ENCODE assay signal across 8 mouse cellular contexts in genomic region chr6:88843241-88843640, GRCm38 (mm10). TPM values are rescaled to one million over a fixed set of nuclear protein-coding genes. Genes with fewer than 3 reads are reported as not detected.
DNase-seq lines count a peak whose midpoint lies in the region; ATAC-seq lines count a peak whose summit lies in the region.

No protein-coding gene starts in this region.

- H3K9me3 ChIP-seq in heart, embryonic 12.5 days (replicated peaks): no peaks in the 10 kb centered on the region
- no peaks in the 10 kb centered on the region for H3K9me3 ChIP-seq in hindbrain, embryonic 11.5 days (ENCODE audit: control insufficient read depth, low read length)
- no peaks in the 10 kb centered on the region for H3K9me3 ChIP-seq in midbrain, embryonic 11.5 days (ENCODE audit: control insufficient read depth, low read length)

- 74% methylated on average over 7 of the region's 7 CpGs for WGBS in heart, embryonic 12.5 days
- WGBS in hindbrain, embryonic 11.5 days: 72% methylated on average over 7 of the region's 7 CpGs
- 76% methylated on average over 7 of the region's 7 CpGs for WGBS in midbrain, embryonic 11.5 days

- peak overlapping the region; percentile 96 for H3K4me2 ChIP-seq in heart, embryonic 12.5 days
- H3K4me2 ChIP-seq in hindbrain, embryonic 11.5 days (replicated peaks; ENCODE audit: low read depth, low read length): peak overlapping the region; percentile 85
- H3K4me2 ChIP-seq in midbrain, embryonic 11.5 days: peak overlapping the region; percentile 86

- no peak for DNase-seq in heart, adult 9 months (ENCODE audit: low spot score in 2 of 2)
- no peak for DNase-seq in hindbrain, embryonic 11.5 days (ENCODE audit: low spot score)
- DNase-seq in midbrain, embryonic 11.5 days (ENCODE audit: low spot score, missing footprints): no peak
- DNase-seq in gastrocnemius, postnatal 10 days: no peak
- DNase-seq in thymus, postnatal 0 days (ENCODE audit: low spot score): no peak

- H3K27ac ChIP-seq in heart, embryonic 12.5 days (ENCODE audit: poor library complexity, severe bottlenecking): no peak overlapping the region
- no peak overlapping the region for H3K27ac ChIP-seq in brown adipose tissue, adult 24 weeks (replicated peaks; ENCODE audit: low read depth, low read length)
- H3K27ac ChIP-seq in hindbrain, embryonic 11.5 days (ENCODE audit: low read depth, low read length): no peak overlapping the region
- peak overlapping the region; percentile 64; the same call in 1 of the 2 replicates for H3K27ac ChIP-seq in midbrain, embryonic 11.5 days (ENCODE audit: low read depth, low read length)

- H3K36me3 ChIP-seq in heart, embryonic 12.5 days: peaks cover 14% of the 10 kb centered on the region
- H3K36me3 ChIP-seq in hindbrain, embryonic 11.5 days (ENCODE audit: control insufficient read depth, insufficient read depth, low read length): no peaks in the 10 kb centered on the region
- H3K36me3 ChIP-seq in midbrain, embryonic 11.5 days (ENCODE audit: control insufficient read depth, insufficient read depth, low read length): no peaks in the 10 kb centered on the region

- H3K4me3 ChIP-seq in heart, embryonic 12.5 days: peak overlapping the region; percentile 89
- peak overlapping the region; percentile 62 for H3K4me3 ChIP-seq in brown adipose tissue, adult 24 weeks (ENCODE audit: insufficient read depth, low read depth, low read length)
- H3K4me3 ChIP-seq in hindbrain, embryonic 11.5 days (ENCODE audit: low read depth, low read length): peak overlapping the region; percentile 81; the same call in 1 of the 2 replicates
- peak overlapping the region; percentile 85 for H3K4me3 ChIP-seq in midbrain, embryonic 11.5 days (ENCODE audit: low read depth, low read length)

- H3K4me1 ChIP-seq in heart, embryonic 12.5 days (replicated peaks): peaks cover 20% of the 10 kb centered on the region
- peaks cover 5% of the 10 kb centered on the region; the same call in 1 of the 2 replicates for H3K4me1 ChIP-seq in brown adipose tissue, adult 24 weeks (ENCODE audit: control insufficient read depth, insufficient read depth, insufficient read length, low read length)
- H3K4me1 ChIP-seq in hindbrain, embryonic 11.5 days (replicated peaks; ENCODE audit: control insufficient read depth, insufficient read depth, low read length): peaks cover 9% of the 10 kb centered on the region
- H3K4me1 ChIP-seq in midbrain, embryonic 11.5 days (ENCODE audit: control insufficient read depth, insufficient read depth, low read length): peaks cover 13% of the 10 kb centered on the region

- no peaks in the 10 kb centered on the region for H3K27me3 ChIP-seq in heart, embryonic 12.5 days (replicated peaks)
- H3K27me3 ChIP-seq in hindbrain, embryonic 11.5 days (ENCODE audit: control insufficient read depth, insufficient read depth, low read length): no peaks in the 10 kb centered on the region
- H3K27me3 ChIP-seq in midbrain, embryonic 11.5 days (ENCODE audit: control insufficient read depth, insufficient read depth, low read length): no peaks in the 10 kb centered on the region

- H3K9ac ChIP-seq in heart, embryonic 12.5 days: peak overlapping the region; percentile 94
- H3K9ac ChIP-seq in hindbrain, embryonic 11.5 days (ENCODE audit: low read depth, low read length): no peak overlapping the region
- peak overlapping the region; percentile 65 for H3K9ac ChIP-seq in midbrain, embryonic 11.5 days (ENCODE audit: low read length)

- no peak for ATAC-seq in heart, embryonic 12.5 days (ENCODE audit: insufficient number of reproducible peaks, low FRiP score)
- no peak for ATAC-seq in hindbrain, embryonic 11.5 days (ENCODE audit: low FRiP score)
- no peak for ATAC-seq in midbrain, embryonic 11.5 days (ENCODE audit: low FRiP score)
- no peak for ATAC-seq in inflammation-experienced regulatory T-cells, adult 6 months

RNA-seq across cellular contexts. Expression of gene Abtb1, which starts 1.5 kb away (rescaled TPM):
- polyA plus RNA-seq in heart, embryonic 12.5 days (2016; fragmentation: Nextera tagmentation; extraction: Ambion mirVana): 22.0 and 24.2 TPM in 2 replicates
- polyA plus RNA-seq in brown adipose tissue, adult 24 weeks (2012; ENCODE audit: insufficient read depth, insufficient read length, missing spikeins): 8.6 and 12.6 TPM in 2 replicates
- polyA plus RNA-seq in hindbrain, embryonic 11.5 days (2014; fragmentation: Nextera tagmentation; extraction: Ambion mirVana): 16.1 and 18.4 TPM in 2 replicates
- 15.4 and 17.4 TPM in 2 replicates for polyA plus RNA-seq in midbrain, embryonic 11.5 days (2014; fragmentation: Nextera tagmentation; extraction: Ambion mirVana)
- polyA plus RNA-seq in inflammation-experienced regulatory T-cells, adult 6 months (2017; shearing (Covaris generic)): 10 to 100 TPM; 39.2 to 72.4 (median 62.7) TPM
- total RNA-seq in gastrocnemius, postnatal 10 days (2021): 10 to 100 TPM; 15.6 to 17.9 TPM
- 64.7 and 77.2 TPM in 2 replicates for polyA plus RNA-seq in thymus, postnatal 0 days (2015; fragmentation: Nextera tagmentation; extraction: Ambion mirVana)

RNA-seq across cellular contexts. Expression of gene Podxl2, which starts 31.6 kb away (rescaled TPM):
- 44.0 and 50.8 TPM in 2 replicates for polyA plus RNA-seq in heart, embryonic 12.5 days (2016; fragmentation: Nextera tagmentation; extraction: Ambion mirVana)
- 1.1 and 1.6 TPM in 2 replicates for polyA plus RNA-seq in brown adipose tissue, adult 24 weeks (2012; ENCODE audit: insufficient read depth, insufficient read length, missing spikeins)
- 151 and 156 TPM in 2 replicates for polyA plus RNA-seq in hindbrain, embryonic 11.5 days (2014; fragmentation: Nextera tagmentation; extraction: Ambion mirVana)
- polyA plus RNA-seq in midbrain, embryonic 11.5 days (2014; fragmentation: Nextera tagmentation; extraction: Ambion mirVana): 118 and 119 TPM in 2 replicates
- polyA plus RNA-seq in inflammation-experienced regulatory T-cells, adult 6 months (2017; shearing (Covaris generic)): not detected
- total RNA-seq in gastrocnemius, postnatal 10 days (2021): 10 to 100 TPM; 69.0 to 70.3 TPM
- polyA plus RNA-seq in thymus, postnatal 0 days (2015; fragmentation: Nextera tagmentation; extraction: Ambion mirVana): 14.1 and 16.9 TPM in 2 replicates

RNA-seq across cellular contexts. Expression of gene Mcm2, which starts 55.3 kb away (rescaled TPM):
- 130 TPM in 2 replicates for polyA plus RNA-seq in heart, embryonic 12.5 days (2016; fragmentation: Nextera tagmentation; extraction: Ambion mirVana)
- 1.7 and 1.8 TPM in 2 replicates for polyA plus RNA-seq in brown adipose tissue, adult 24 weeks (2012; ENCODE audit: insufficient read depth, insufficient read length, missing spikeins)
- 146 and 191 TPM in 2 replicates for polyA plus RNA-seq in hindbrain, embryonic 11.5 days (2014; fragmentation: Nextera tagmentation; extraction: Ambion mirVana)
- 210 and 212 TPM in 2 replicates for polyA plus RNA-seq in midbrain, embryonic 11.5 days (2014; fragmentation: Nextera tagmentation; extraction: Ambion mirVana)
- polyA plus RNA-seq in inflammation-experienced regulatory T-cells, adult 6 months (2017; shearing (Covaris generic)): 10 to 100 TPM; 18.8 to 61.4 (median 19.9) TPM
- 10 to 100 TPM; 15.5 to 23.7 TPM for total RNA-seq in gastrocnemius, postnatal 10 days (2021)
- 138 and 161 TPM in 2 replicates for polyA plus RNA-seq in thymus, postnatal 0 days (2015; fragmentation: Nextera tagmentation; extraction: Ambion mirVana)

RNA-seq across cellular contexts. Expression of gene Tpra1, which starts 58.8 kb away (rescaled TPM):
- 42.8 and 48.0 TPM in 2 replicates for polyA plus RNA-seq in heart, embryonic 12.5 days (2016; fragmentation: Nextera tagmentation; extraction: Ambion mirVana)
- 15.5 and 17.5 TPM in 2 replicates for polyA plus RNA-seq in brown adipose tissue, adult 24 weeks (2012; ENCODE audit: insufficient read depth, insufficient read length, missing spikeins)
- polyA plus RNA-seq in hindbrain, embryonic 11.5 days (2014; fragmentation: Nextera tagmentation; extraction: Ambion mirVana): 40.1 and 45.4 TPM in 2 replicates
- polyA plus RNA-seq in midbrain, embryonic 11.5 days (2014; fragmentation: Nextera tagmentation; extraction: Ambion mirVana): 36.9 and 39.6 TPM in 2 replicates
- polyA plus RNA-seq in inflammation-experienced regulatory T-cells, adult 6 months (2017; shearing (Covaris generic)): 10 to 100 TPM; 46.5 to 64.8 (median 52.8) TPM
- 10 to 100 TPM; 21.4 to 34.4 TPM for total RNA-seq in gastrocnemius, postnatal 10 days (2021)
- polyA plus RNA-seq in thymus, postnatal 0 days (2015; fragmentation: Nextera tagmentation; extraction: Ambion mirVana): 77.0 and 78.8 TPM in 2 replicates
